Mouse (Mus musculus) heart, embryonic 12.5 days (tissue): Measurements from ENCODE around the gene Oprm1. TPM values are rescaled to one million over a fixed set of nuclear protein-coding genes. Genes with fewer than 3 reads are reported as not detected.

Experiments
- ATAC-seq: fragments of 200-750 bp; cut with Nextera tagmentation; 2 replicates; pipeline ENCODE4 v1.8.0; 2017; ENCODE audit warnings: moderate TSS enrichment, moderate library complexity; ENCODE audit not compliant: insufficient number of reproducible peaks, low FRiP score
- H3K27ac ChIP-seq: fragments of 300-500 bp; sonication (generic); 2 replicates; pipeline ENCODE4 v1.5.1; 2016; ENCODE audit warnings: mild to moderate bottlenecking, moderate library complexity; ENCODE audit not compliant: poor library complexity, severe bottlenecking
- H3K27me3 ChIP-seq: fragments of 300-500 bp; sonication (generic); replicated peaks from 2 replicates; pipeline ENCODE4 v1.6.1; 2016; ENCODE audit warnings: mild to moderate bottlenecking, moderate library complexity
- H3K36me3 ChIP-seq: fragments of 300-500 bp; sonication (generic); 2 replicates; pipeline ENCODE4 v1.6.1; 2016; ENCODE audit warnings: mild to moderate bottlenecking, moderate library complexity
- H3K4me1 ChIP-seq: fragments of 300-500 bp; sonication (generic); replicated peaks from 2 replicates; pipeline ENCODE4 v1.6.1; 2016; ENCODE audit warnings: mild to moderate bottlenecking
- H3K4me2 ChIP-seq: fragments of 300-500 bp; sonication (generic); 2 replicates; pipeline ENCODE4 v1.6.1; 2016; ENCODE audit warnings: mild to moderate bottlenecking, moderate library complexity
- H3K4me3 ChIP-seq: fragments of 300-500 bp; sonication (generic); 2 replicates; pipeline ENCODE4 v1.5.1; 2016; ENCODE audit warnings: mild to moderate bottlenecking
- H3K9ac ChIP-seq: fragments of 300-500 bp; sonication (generic); 2 replicates; pipeline ENCODE4 v1.6.1; 2016; ENCODE audit warnings: mild to moderate bottlenecking, moderate library complexity
- H3K9me3 ChIP-seq: fragments of 300-500 bp; sonication (generic); replicated peaks from 2 replicates; pipeline ENCODE4 v1.6.1; 2016; ENCODE audit warnings: mild to moderate bottlenecking, moderate library complexity
- WGBS: fragments of 180-500 bp; shearing (Covaris S2); methylation state at CpG from one replicate; pipeline ENCODE4 v1.1.7; 2016; 5-methylcytosine and 5-hydroxymethylcytosine counted together
- polyA plus RNA-seq: library from polyadenylated mRNA; unstranded; fragments of >200 nt; fragmentation: Nextera tagmentation; extraction: Ambion mirVana; gene quantifications from 2 replicates; pipeline ENCODE4 v1.2.1, GENCODE M21; 2016

Gene Oprm1
- polyA plus RNA-seq, 1 experiment from 2014 or later = not detected

GRCm38 (mm10) chr10:7070100-7070835 is 312.0 kb downstream of the Oprm1 start:
- Histone ChIP-seq H3K4me3 (no peak overlapping the region), H3K36me3 (no peaks in the 10 kb centered on the region), H3K9ac (no peak overlapping the region), H3K27ac (no peak overlapping the region), H3K9me3 (no peaks in the 10 kb centered on the region), H3K4me2 (no peak overlapping the region), H3K4me1 (no peaks in the 10 kb centered on the region), H3K27me3 (no peaks in the 10 kb centered on the region)
- ATAC-seq = no peak
- WGBS = 55% methylated on average over 8 of the region's 8 CpGs

GRCm38 (mm10) chr10:7070924-7071323 is 312.6 kb downstream of the Oprm1 start:
- Histone ChIP-seq H3K9me3 (no peaks in the 10 kb centered on the region), H3K9ac (no peak overlapping the region), H3K4me3 (no peak overlapping the region), H3K27ac (no peak overlapping the region), H3K27me3 (no peaks in the 10 kb centered on the region), H3K36me3 (no peaks in the 10 kb centered on the region), H3K4me1 (no peaks in the 10 kb centered on the region), H3K4me2 (no peak overlapping the region)
- ATAC-seq = no peak
- 80% methylated on average over 5 of the region's 5 CpGs for WGBS

- ATAC-seq = no peak
- Histone ChIP-seq H3K4me3 (no peak overlapping the region), H3K9ac (no peak overlapping the region), H3K4me2 (no peak overlapping the region), H3K36me3 (no peaks in the 10 kb centered on the region), H3K27ac (no peak overlapping the region), H3K9me3 (no peaks in the 10 kb centered on the region), H3K4me1 (0 out of 2 replicates have a peak, but pooled peaks cover 7% of the 10 kb centered on the region), H3K27me3 (no peaks in the 10 kb centered on the region)
- WGBS = 77% methylated on average over 2 of the region's 2 CpGs
These were observed 315.9 kb downstream of the Oprm1 start for GRCm38 (mm10) chr10:7074231-7074630.

- no peak overlapping the region for H3K4me2 ChIP-seq
- H3K4me3 ChIP-seq = no peak overlapping the region
- no peaks in the 10 kb centered on the region for H3K27me3 ChIP-seq
- H3K9me3 ChIP-seq = no peaks in the 10 kb centered on the region
- H3K36me3 ChIP-seq = no peaks in the 10 kb centered on the region
- 0 out of 2 replicates have a peak, but pooled peaks cover 7% of the 10 kb centered on the region for H3K4me1 ChIP-seq
- no peak overlapping the region for H3K9ac ChIP-seq
- no peak for ATAC-seq
- no peak overlapping the region for H3K27ac ChIP-seq
- 79% methylated on average over 2 of the region's 2 CpGs for WGBS
These were observed 317.4 kb downstream of the Oprm1 start for GRCm38 (mm10) chr10:7075661-7076060.

GRCm38 (mm10) chr10:7076201-7076600 is 317.9 kb downstream of the Oprm1 start:
- no peak overlapping the region for H3K27ac ChIP-seq
- no peaks in the 10 kb centered on the region for H3K36me3 ChIP-seq
- no peak overlapping the region for H3K9ac ChIP-seq
- H3K4me2 ChIP-seq = no peak overlapping the region; the same call in 1 of the 2 replicates
- no peaks in the 10 kb centered on the region for H3K27me3 ChIP-seq
- H3K4me3 ChIP-seq = no peak overlapping the region
- H3K4me1 ChIP-seq = 0 out of 2 replicates have a peak, but pooled peaks cover 7% of the 10 kb centered on the region
- ATAC-seq = peak; percentile 76; the same call in 1 of the 2 replicates
- 9% methylated on average over 8 of the region's 8 CpGs for WGBS
- H3K9me3 ChIP-seq = no peaks in the 10 kb centered on the region

- H3K36me3 ChIP-seq = no peaks in the 10 kb centered on the region
- ATAC-seq = no peak
- no peak overlapping the region for H3K4me3 ChIP-seq
- no peak overlapping the region; the same call in 1 of the 2 replicates for H3K4me2 ChIP-seq
- 53% methylated on average over 7 of the region's 8 CpGs for WGBS
- H3K27me3 ChIP-seq = no peaks in the 10 kb centered on the region
- H3K4me1 ChIP-seq = 0 out of 2 replicates have a peak, but pooled peaks cover 7% of the 10 kb centered on the region
- H3K9me3 ChIP-seq = no peaks in the 10 kb centered on the region
- no peak overlapping the region for H3K27ac ChIP-seq
- no peak overlapping the region for H3K9ac ChIP-seq
These were observed 318.4 kb downstream of the Oprm1 start for GRCm38 (mm10) chr10:7076662-7077211.

GRCm38 (mm10) chr10:7077389-7077808 is 319.1 kb downstream of the Oprm1 start:
- Histone ChIP-seq H3K36me3 (no peaks in the 10 kb centered on the region), H3K9me3 (no peaks in the 10 kb centered on the region), H3K4me2 (no peak overlapping the region), H3K27ac (no peak overlapping the region), H3K27me3 (no peaks in the 10 kb centered on the region), H3K9ac (no peak overlapping the region), H3K4me3 (no peak overlapping the region), H3K4me1 (0 out of 2 replicates have a peak, but pooled peaks cover 7% of the 10 kb centered on the region)
- WGBS = 57% methylated on average over 7 of the region's 7 CpGs
- no peak for ATAC-seq

- Histone ChIP-seq H3K9me3 (no peaks in the 10 kb centered on the region), H3K4me2 (no peak overlapping the region), H3K27me3 (no peaks in the 10 kb centered on the region), H3K36me3 (no peaks in the 10 kb centered on the region), H3K27ac (no peak overlapping the region), H3K9ac (no peak overlapping the region), H3K4me3 (no peak overlapping the region), H3K4me1 (0 out of 2 replicates have a peak, but pooled peaks cover 7% of the 10 kb centered on the region)
- ATAC-seq = no peak
- WGBS = 67% methylated on average over 1 of the region's 1 CpGs
These were observed 319.7 kb downstream of the Oprm1 start for GRCm38 (mm10) chr10:7077971-7078370.

Other genes starting within 250 kb of the Oprm1 start
- not detected in 2 replicates for gene Gm10945, start 3.3 kb downstream of the Oprm1 start, polyA plus RNA-seq